Mouse (Mus musculus) brain, embryonic 14.5 days (tissue): Measurements from ENCODE around the gene Zfhx3. TPM values are rescaled to one million over a fixed set of nuclear protein-coding genes. Genes with fewer than 3 reads are reported as not detected.

ENCODE experiments used
- DNase-seq: peaks from one replicate; pipeline ENCODE4 v3.0.0-alpha.2; 2011; ENCODE audit warnings: low read depth
- CTCF ChIP-seq: fragments of 200-500 bp; IDR thresholded peaks from 2 replicates; pipeline ENCODE4 v1.5.1; 2012; ENCODE audit warnings: inconsistent platforms, mild to moderate bottlenecking, moderate library complexity, borderline replicate concordance; ENCODE audit not compliant: insufficient read depth, insufficient read length; ENCODE audit errors: extremely low read depth
- POLR2A ChIP-seq: fragments of 200-500 bp; IDR thresholded peaks from 2 replicates; pipeline ENCODE4 v1.6.1; 2012; ENCODE audit warnings: mild to moderate bottlenecking, inconsistent platforms, borderline replicate concordance; ENCODE audit not compliant: poor library complexity, insufficient read depth, insufficient read length, severe bottlenecking; ENCODE audit errors: extremely low read depth
- polyA plus RNA-seq: library from polyadenylated mRNA; depleted of rRNA; stranded (reverse); fragments of >200 nt; gene quantifications from 2 replicates; pipeline ENCODE4 v1.2.3, GENCODE M21; 2012

Zfhx3 gene
- polyA plus RNA-seq, 1 experiment, result 31.3 TPM

GRCm38 (mm10) chr8:108764403-108765194 is 822.2 kb downstream of the Zfhx3 start:
- DNase-seq, result no peak
- no peak for TF ChIP-seq POLR2A

- no peak for DNase-seq
- TF ChIP-seq CTCF (no peak), POLR2A (no peak)
These were observed 823.7 kb downstream of the Zfhx3 start for GRCm38 (mm10) chr8:108766102-108766501.

- DNase-seq, result no peak
- TF ChIP-seq POLR2A (no peak), CTCF (no peak)
These were observed 825.6 kb downstream of the Zfhx3 start for GRCm38 (mm10) chr8:108768051-108768450.

- no peak for DNase-seq
- TF ChIP-seq CTCF (no peak), POLR2A (no peak)
These were observed 827.9 kb downstream of the Zfhx3 start for GRCm38 (mm10) chr8:108770334-108770733.

GRCm38 (mm10) chr8:108773436-108773835 is 831.0 kb downstream of the Zfhx3 start:
- DNase-seq, result no peak
- TF ChIP-seq POLR2A (no peak), CTCF (no peak)

- TF ChIP-seq CTCF, result no peak
- no peak for TF ChIP-seq POLR2A
- DNase-seq, result peak; percentile 42
These were observed 835.6 kb downstream of the Zfhx3 start for GRCm38 (mm10) chr8:108778063-108778462.

GRCm38 (mm10) chr8:108778551-108778950 is 836.1 kb downstream of the Zfhx3 start:
- TF ChIP-seq CTCF (no peak), POLR2A (no peak)
- DNase-seq, result no peak

GRCm38 (mm10) chr8:108780766-108781165 is 838.3 kb downstream of the Zfhx3 start:
- DNase-seq, result no peak
- TF ChIP-seq POLR2A, result no peak
- TF ChIP-seq CTCF, result no peak

- DNase-seq, result no peak
- TF ChIP-seq CTCF (no peak), POLR2A (no peak)
These were observed 838.7 kb downstream of the Zfhx3 start for GRCm38 (mm10) chr8:108781192-108781591.

- DNase-seq, result no peak
- TF ChIP-seq CTCF (no peak), POLR2A (no peak)
These were observed 840.7 kb downstream of the Zfhx3 start for GRCm38 (mm10) chr8:108783155-108783554.

GRCm38 (mm10) chr8:108788156-108788761 is 845.8 kb downstream of the Zfhx3 start:
- no peak for TF ChIP-seq POLR2A
- no peak for TF ChIP-seq CTCF

GRCm38 (mm10) chr8:108788762-108789157 is 846.3 kb downstream of the Zfhx3 start:
- no peak for TF ChIP-seq CTCF
- no peak for TF ChIP-seq POLR2A

More at GRCm38 (mm10) chr8:108788156-108788761, 845.8 kb downstream of the Zfhx3 start:
- peak; percentile 95 for DNase-seq

More at GRCm38 (mm10) chr8:108788762-108789157, 846.3 kb downstream of the Zfhx3 start:
- DNase-seq, result no peak
